In the genomic region with DNA sequence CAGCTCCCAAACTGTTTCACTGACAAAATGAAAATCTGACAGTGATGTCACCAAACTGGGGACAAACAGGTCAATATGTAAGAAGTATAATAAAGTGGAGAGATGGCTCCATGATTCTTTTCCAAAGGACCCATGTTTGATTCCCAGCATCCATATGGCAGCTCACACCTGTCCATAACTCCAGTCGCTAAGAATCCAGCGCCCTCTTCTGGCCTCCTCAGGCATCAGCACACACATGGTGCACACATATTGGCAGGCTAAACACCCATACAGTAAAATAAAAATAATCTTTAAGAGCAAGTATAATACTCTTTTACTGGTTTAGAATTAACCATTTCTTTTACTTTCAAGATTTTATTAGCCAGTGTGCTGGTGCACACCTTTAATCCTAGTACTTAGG, we compare ENCODE assay signal across 31 mouse cellular contexts. TPM values are rescaled to one million over a fixed set of nuclear protein-coding genes. Genes with fewer than 3 reads are reported as not detected.
A peak's percentile ranks its signal among the peaks of the same experiment; 100 is the strongest.
DNase-seq lines count a peak whose midpoint lies in the region; ATAC-seq and TF ChIP-seq lines count a peak whose summit lies in the region.
"Had no signal": no experiment of that assay in that cellular context is flagged by ENCODE, and none has a peak within 500 bp of the region (broad histone marks: within the 10 kb centered on the region; RNA-seq: fewer than 3 reads in every experiment).

No protein-coding gene starts in this region.

- no peaks in the 10 kb centered on the region for H3K36me3 ChIP-seq in hindbrain, postnatal 0 days (ENCODE audit: insufficient read depth, low read length)
- no peaks in the 10 kb centered on the region for H3K36me3 ChIP-seq in hindbrain, embryonic 10.5 days
- 0 out of 2 replicates have a peak, but pooled peaks cover 2% of the 10 kb centered on the region for H3K36me3 ChIP-seq in midbrain, postnatal 0 days (ENCODE audit: insufficient read depth, low read length)
- H3K36me3 ChIP-seq in midbrain, embryonic 15.5 days (replicated peaks) = peaks cover 1% of the 10 kb centered on the region; the same call in 1 of the 2 replicates
- H3K36me3 ChIP-seq: embryonic facial prominence, embryonic 10.5 days; embryonic facial prominence, embryonic 15.5 days; kidney, embryonic 15.5 days; limb, embryonic 12.5 days; liver, embryonic 15.5 days had no signal

- TF ChIP-seq CTCF in cerebellum, adult 2 months (IDR thresholded peaks at IDR 0.05; ENCODE audit: borderline replicate concordance, insufficient read depth, low read depth, low read length) = peak; percentile 17; the same call in 1 of the 2 replicates
- TF ChIP-seq CTCF in hindbrain, postnatal 0 days (IDR thresholded peaks at IDR 0.05; ENCODE audit: low read depth) = peak; percentile 14; the same call in 1 of the 2 replicates
- peak; percentile 35; the same call in 1 of the 2 replicates for TF ChIP-seq CTCF in midbrain, postnatal 0 days (IDR thresholded peaks at IDR 0.05)

- peaks cover 3% of the 10 kb centered on the region for H3K4me1 ChIP-seq in cerebellum, adult 2 months (ENCODE audit: control insufficient read depth, insufficient read depth, low read length)
- H3K4me1 ChIP-seq in hindbrain, postnatal 0 days (ENCODE audit: insufficient read depth, low read length) = no peaks in the 10 kb centered on the region
- peaks cover 5% of the 10 kb centered on the region; the same call in 1 of the 2 replicates for H3K4me1 ChIP-seq in hindbrain, embryonic 10.5 days (replicated peaks)
- H3K4me1 ChIP-seq in midbrain, postnatal 0 days (ENCODE audit: insufficient read depth, low read length) = 0 out of 2 replicates have a peak, but pooled peaks cover 3% of the 10 kb centered on the region
- H3K4me1 ChIP-seq in midbrain, embryonic 15.5 days = peaks cover 8% of the 10 kb centered on the region
- H3K4me1 ChIP-seq: embryonic facial prominence, embryonic 10.5 days; limb, embryonic 12.5 days; liver, embryonic 15.5 days had no signal

- H3K4me3 ChIP-seq in cerebellum, adult 2 months (replicated peaks; ENCODE audit: insufficient read depth, low read depth, low read length) = no peak overlapping the region
- H3K4me3 ChIP-seq in hindbrain, postnatal 0 days (ENCODE audit: low read length) = no peak overlapping the region
- H3K4me3 ChIP-seq in hindbrain, embryonic 10.5 days = no peak overlapping the region
- H3K4me3 ChIP-seq in midbrain, postnatal 0 days (ENCODE audit: low read depth, low read length) = no peak overlapping the region
- no peak overlapping the region for H3K4me3 ChIP-seq in midbrain, embryonic 15.5 days
- H3K4me3 ChIP-seq: embryonic facial prominence, embryonic 10.5 days; embryonic facial prominence, embryonic 15.5 days; kidney, embryonic 15.5 days; limb, embryonic 12.5 days; liver, embryonic 15.5 days; midbrain, embryonic 10.5 days had no signal

- H3K9ac ChIP-seq in hindbrain, postnatal 0 days (replicated peaks; ENCODE audit: low read length) = no peak overlapping the region
- H3K9ac ChIP-seq in midbrain, postnatal 0 days (replicated peaks; ENCODE audit: low read length, poor library complexity, severe bottlenecking) = no peak overlapping the region
- no peak overlapping the region for H3K9ac ChIP-seq in midbrain, embryonic 15.5 days
- H3K9ac ChIP-seq: embryonic facial prominence, embryonic 15.5 days; hindbrain, embryonic 14.5 days; kidney, embryonic 15.5 days; limb, embryonic 12.5 days; liver, embryonic 15.5 days; lung, embryonic 14.5 days had no signal

- no peak for DNase-seq in cerebellum, adult 2 months
- DNase-seq in cerebellum, adult 9-11 months = no peak
- DNase-seq in hindbrain, postnatal 0 days (ENCODE audit: low spot score) = no peak
- no peak for DNase-seq in hindbrain, embryonic 10.5 days (ENCODE audit: low spot score)
- no peak for DNase-seq in midbrain, postnatal 0 days (ENCODE audit: low spot score)
- peak; percentile 25 for DNase-seq in ZHBTc4 (ENCODE audit: low read depth, low spot score)
- no peak for DNase-seq in frontal cortex, postnatal 36 days (ENCODE audit: low spot score in 2 of 2)
- DNase-seq: adrenal gland, adult 2 months; adrenal gland, postnatal 36 days; cerebellum, adult 18-20 months; cerebellum, postnatal 25 days; heart, postnatal 4 days; kidney, adult 11 months; kidney, postnatal 4 days; lung, embryonic 14.5 days; lung, postnatal 14 days; right cerebral cortex, postnatal 14 days; thymus, adult 18-20 months; thymus, postnatal 25 days had no signal

- no peak overlapping the region for H3K27ac ChIP-seq in cerebellum, adult 2 months (ENCODE audit: insufficient read depth, low read length)
- H3K27ac ChIP-seq in hindbrain, postnatal 0 days = no peak overlapping the region
- H3K27ac ChIP-seq in hindbrain, embryonic 10.5 days = no peak overlapping the region
- H3K27ac ChIP-seq in midbrain, postnatal 0 days (ENCODE audit: low read depth, low read length) = no peak overlapping the region
- no peak overlapping the region for H3K27ac ChIP-seq in midbrain, embryonic 15.5 days
- H3K27ac ChIP-seq: embryonic facial prominence, embryonic 10.5 days; embryonic facial prominence, embryonic 15.5 days; hindbrain, embryonic 14.5 days; kidney, embryonic 15.5 days; limb, embryonic 12.5 days; liver, embryonic 15.5 days; midbrain, embryonic 10.5 days had no signal

- 74% methylated on average over 2 of the region's 2 CpGs for WGBS in cerebellum, adult 2 months
- 78% methylated on average over 2 of the region's 2 CpGs for WGBS in hindbrain, postnatal 0 days
- WGBS in hindbrain, embryonic 10.5 days = 73% methylated on average over 2 of the region's 2 CpGs
- WGBS in midbrain, postnatal 0 days = 84% methylated on average over 2 of the region's 2 CpGs
- 93% methylated on average over 2 of the region's 2 CpGs for WGBS in midbrain, embryonic 15.5 days

- H3K27me3 ChIP-seq in cerebellum, adult 2 months (ENCODE audit: control insufficient read depth, insufficient read depth, low read length) = no peaks in the 10 kb centered on the region
- no peaks in the 10 kb centered on the region for H3K27me3 ChIP-seq in hindbrain, postnatal 0 days (ENCODE audit: insufficient read depth, low read length)
- H3K27me3 ChIP-seq in hindbrain, embryonic 10.5 days (ENCODE audit: insufficient read depth, poor library complexity, severe bottlenecking) = no peaks in the 10 kb centered on the region
- H3K27me3 ChIP-seq in midbrain, postnatal 0 days (ENCODE audit: insufficient read depth, low read length) = no peaks in the 10 kb centered on the region
- no peaks in the 10 kb centered on the region for H3K27me3 ChIP-seq in midbrain, embryonic 15.5 days (replicated peaks)
- H3K27me3 ChIP-seq: embryonic facial prominence, embryonic 15.5 days; kidney, embryonic 15.5 days; limb, embryonic 12.5 days; liver, embryonic 15.5 days had no signal

- no peak overlapping the region for H3K4me2 ChIP-seq in hindbrain, postnatal 0 days (ENCODE audit: low read depth, low read length)
- H3K4me2 ChIP-seq in midbrain, postnatal 0 days (ENCODE audit: low read depth, low read length, poor library complexity, severe bottlenecking) = no peak overlapping the region
- H3K4me2 ChIP-seq in midbrain, embryonic 15.5 days = no peak overlapping the region
- H3K4me2 ChIP-seq: embryonic facial prominence, embryonic 15.5 days; heart, embryonic 11.5 days; hindbrain, embryonic 14.5 days; kidney, embryonic 15.5 days; limb, embryonic 12.5 days; liver, embryonic 15.5 days; lung, embryonic 14.5 days had no signal

- no peak for TF ChIP-seq POLR2A in cerebellum, adult 2 months (IDR thresholded peaks at IDR 0.05; ENCODE audit: borderline replicate concordance, insufficient read depth, low read length)

- ATAC-seq in hindbrain, postnatal 0 days = no peak
- ATAC-seq in midbrain, postnatal 0 days (ENCODE audit: low FRiP score) = no peak
- ATAC-seq in midbrain, embryonic 15.5 days (replicated peaks) = no peak
- ATAC-seq: forebrain, embryonic 14.5 days; inflammation-experienced regulatory T-cells, adult 6 months had no signal

- H3K9me3 ChIP-seq in hindbrain, postnatal 0 days (ENCODE audit: low read length) = no peaks in the 10 kb centered on the region
- H3K9me3 ChIP-seq in hindbrain, embryonic 10.5 days = peaks cover 7% of the 10 kb centered on the region; the same call in 1 of the 2 replicates
- no peaks in the 10 kb centered on the region for H3K9me3 ChIP-seq in midbrain, postnatal 0 days (ENCODE audit: low read length)
- no peaks in the 10 kb centered on the region for H3K9me3 ChIP-seq in midbrain, embryonic 15.5 days
- H3K9me3 ChIP-seq: embryonic facial prominence, embryonic 10.5 days; embryonic facial prominence, embryonic 15.5 days; kidney, embryonic 15.5 days; liver, embryonic 15.5 days; midbrain, embryonic 10.5 days had no signal

RNA-seq across cellular contexts. Expression of a gene that starts 16.5 kb away (rescaled TPM):
- 673 and 722 TPM in 2 replicates for polyA plus RNA-seq in cerebellum, adult 2 months (2012; rRNA removed)
- total RNA-seq in hindbrain, postnatal 0 days (2014; rRNA removed) = 614 and 704 TPM in 2 replicates
- polyA plus RNA-seq in hindbrain, postnatal 0 days (2015; fragmentation: Nextera tagmentation; extraction: Ambion mirVana) = 1,088 and 1,129 TPM in 2 replicates
- 91.0 and 160 TPM in 2 replicates for polyA plus RNA-seq in hindbrain, embryonic 10.5 days (2016; fragmentation: Nextera tagmentation; extraction: Ambion mirVana)
- total RNA-seq in midbrain, postnatal 0 days (2014; rRNA removed) = 974 and 976 TPM in 2 replicates
- 1,518 and 1,519 TPM in 2 replicates for polyA plus RNA-seq in midbrain, postnatal 0 days (2015; fragmentation: Nextera tagmentation; extraction: Ambion mirVana)
- polyA plus RNA-seq in midbrain, embryonic 15.5 days (2015; fragmentation: Nextera tagmentation; extraction: Ambion mirVana) = 862 and 895 TPM in 2 replicates
- total RNA-seq: megakaryocyte progenitor cell, adult 5-6 weeks had no signal

RNA-seq across cellular contexts. Expression of a gene that starts 57.2 kb away (rescaled TPM):
- polyA plus RNA-seq in cerebellum, adult 2 months (2012; rRNA removed) = 95.7 and 107 TPM in 2 replicates
- total RNA-seq in hindbrain, postnatal 0 days (2014; rRNA removed) = 67.0 and 85.9 TPM in 2 replicates
- polyA plus RNA-seq in hindbrain, postnatal 0 days (2015; fragmentation: Nextera tagmentation; extraction: Ambion mirVana) = 113 and 125 TPM in 2 replicates
- 200 and 202 TPM in 2 replicates for polyA plus RNA-seq in hindbrain, embryonic 10.5 days (2016; fragmentation: Nextera tagmentation; extraction: Ambion mirVana)
- total RNA-seq in midbrain, postnatal 0 days (2014; rRNA removed) = 97.3 and 97.8 TPM in 2 replicates
- polyA plus RNA-seq in midbrain, postnatal 0 days (2015; fragmentation: Nextera tagmentation; extraction: Ambion mirVana) = 113 and 132 TPM in 2 replicates
- 153 and 156 TPM in 2 replicates for polyA plus RNA-seq in midbrain, embryonic 15.5 days (2015; fragmentation: Nextera tagmentation; extraction: Ambion mirVana)
